10 mouse cellular contexts compared by ENCODE assay signal in genomic region chr7:135495303-135495702, GRCm38 (mm10). TPM values are rescaled to one million over a fixed set of nuclear protein-coding genes. Genes with fewer than 3 reads are reported as not detected.
DNase-seq lines count a peak whose midpoint lies in the region; ATAC-seq and TF ChIP-seq lines count a peak whose summit lies in the region.
"Had no signal": no experiment of that assay in that cellular context is flagged by ENCODE, and none has a peak within 500 bp of the region (broad histone marks: within the 10 kb centered on the region; RNA-seq: fewer than 3 reads in every experiment).

No protein-coding gene starts in this region.

- no peak for TF ChIP-seq EP300 in liver, postnatal 0 days (IDR thresholded peaks at IDR 0.05; ENCODE audit: low read depth)

- H3K4me1 ChIP-seq in cerebellum, adult 2 months (ENCODE audit: control insufficient read depth, insufficient read depth, low read length) = no peaks in the 10 kb centered on the region
- H3K4me1 ChIP-seq in liver, postnatal 0 days (ENCODE audit: insufficient read depth) = no peaks in the 10 kb centered on the region

- peak; percentile 53 for TF ChIP-seq CTCF in cerebellum, adult 2 months (IDR thresholded peaks at IDR 0.05; ENCODE audit: borderline replicate concordance, insufficient read depth, low read depth, low read length)
- TF ChIP-seq CTCF in left cerebral cortex, adult 2 months (IDR thresholded peaks at IDR 0.05) = peak; percentile 68
- TF ChIP-seq CTCF in liver, postnatal 0 days (IDR thresholded peaks at IDR 0.05; ENCODE audit: low read depth) = peak; percentile 63

- no peak overlapping the region for H3K4me2 ChIP-seq in liver, postnatal 0 days (ENCODE audit: low read depth, low read length)

- no peaks in the 10 kb centered on the region; the same call in 1 of the 2 replicates for H3K9me3 ChIP-seq in liver, postnatal 0 days (ENCODE audit: low read length)

- WGBS in cerebellum, adult 2 months = 60% methylated on average over 3 of the region's 3 CpGs
- 35% methylated on average over 3 of the region's 3 CpGs for WGBS in liver, postnatal 0 days (ENCODE audit: insufficient replicate concordance)

- no peaks in the 10 kb centered on the region for H3K27me3 ChIP-seq in cerebellum, adult 2 months (ENCODE audit: control insufficient read depth, insufficient read depth, low read length)
- H3K27me3 ChIP-seq in liver, postnatal 0 days (ENCODE audit: insufficient read depth, low read length) = no peaks in the 10 kb centered on the region

- H3K36me3 ChIP-seq in liver, postnatal 0 days (replicated peaks; ENCODE audit: insufficient read depth, low read length) = no peaks in the 10 kb centered on the region

- peak; percentile 18 for DNase-seq in cerebellum, adult 2 months
- no peak for DNase-seq in cerebellum, postnatal 36 days
- peak in 1 of 2 experiments; percentile 29 for DNase-seq in left cerebral cortex, adult 2 months (ENCODE audit: extremely low spot score in 1 of 2, low spot score in 2 of 2)
- no peak for DNase-seq in left cerebral cortex, postnatal 36 days (ENCODE audit: low spot score in 2 of 2)
- DNase-seq in adrenal gland, postnatal 36 days = peak; percentile 52 to 73
- DNase-seq in liver, postnatal 0 days = no peak
- no peak for DNase-seq in yolk sac, embryonic 10.5 days (ENCODE audit: low spot score)

- H3K4me3 ChIP-seq in cerebellum, adult 2 months (replicated peaks; ENCODE audit: insufficient read depth, low read depth, low read length) = no peak overlapping the region
- H3K4me3 ChIP-seq in left cerebral cortex, adult 2 months = no peak overlapping the region
- H3K4me3 ChIP-seq in liver, postnatal 0 days (ENCODE audit: low read depth, low read length) = no peak overlapping the region

- H3K27ac ChIP-seq in cerebellum, adult 2 months (ENCODE audit: insufficient read depth, low read length) = no peak overlapping the region
- no peak overlapping the region for H3K27ac ChIP-seq in left cerebral cortex, adult 2 months
- H3K27ac ChIP-seq in liver, postnatal 0 days (ENCODE audit: low read depth) = no peak overlapping the region

- ATAC-seq in liver, postnatal 0 days = no peak
- ATAC-seq in erythroid progenitor cell, adult 5-6 weeks (replicated peaks; ENCODE audit: low FRiP score, poor library complexity, severe bottlenecking) = no peak

- H3K9ac ChIP-seq in liver, postnatal 0 days (replicated peaks) = no peak overlapping the region

- intact Hi-C loops in left cerebral cortex, adult 2 months (cut with DNase I) = loop anchor here (2.0 to 5.0 kb wide), 4 partner anchors 41 to 242 kb away; partner anchors contain the start of gene Ptpre
- intact Hi-C loops in left cerebral cortex, postnatal 36 days (cut with DNase I) = no loop called here

- TF ChIP-seq POLR2A in cerebellum, adult 2 months (IDR thresholded peaks at IDR 0.05; ENCODE audit: borderline replicate concordance, insufficient read depth, low read length) = no peak

RNA-seq across cellular contexts. Expression of gene Clrn3, which starts 33.2 kb away (rescaled TPM):
- not detected in 2 replicates for polyA plus RNA-seq in cerebellum, adult 2 months (2012; rRNA removed)
- total RNA-seq in left cerebral cortex, adult 2 months (2021) = not detected
- total RNA-seq in left cerebral cortex, postnatal 36 days (2021) = not detected
- not detected for total RNA-seq in adrenal gland, postnatal 36 days (2021)
- not detected in 2 replicates for polyA plus RNA-seq in liver, postnatal 0 days (2015; fragmentation: Nextera tagmentation; extraction: Ambion mirVana)
- total RNA-seq in erythroid progenitor cell, adult 5-6 weeks (2015; ENCODE audit: low replicate concordance) = not detected in 2 replicates
- total RNA-seq in erythroid progenitor cell, adult 5-6 weeks (2017; ENCODE audit: low replicate concordance) = not detected in 2 replicates
- total RNA-seq: heart, adult 18-20 months had no signal
- polyA plus RNA-seq: spleen, adult 2 months had no signal

RNA-seq across cellular contexts. Expression of gene Ptpre, which starts 42.0 kb away (rescaled TPM):
- polyA plus RNA-seq in cerebellum, adult 2 months (2012; rRNA removed) = 20.8 and 21.2 TPM in 2 replicates
- 10 to 100 TPM; 23.5 to 28.0 TPM for total RNA-seq in left cerebral cortex, adult 2 months (2021)
- total RNA-seq in left cerebral cortex, postnatal 36 days (2021) = 10 to 100 TPM; 23.1 to 28.7 TPM
- 1 to 10 TPM; 5.0 to 7.4 TPM for total RNA-seq in adrenal gland, postnatal 36 days (2021)
- 3.5 and 3.9 TPM in 2 replicates for polyA plus RNA-seq in liver, postnatal 0 days (2015; fragmentation: Nextera tagmentation; extraction: Ambion mirVana)
- 10.8 and 13.0 TPM in 2 replicates for total RNA-seq in erythroid progenitor cell, adult 5-6 weeks (2015; ENCODE audit: low replicate concordance)
- total RNA-seq in erythroid progenitor cell, adult 5-6 weeks (2017; ENCODE audit: low replicate concordance) = 6.1 and 6.3 TPM in 2 replicates

Comparison
In these comparisons a context has a peak if more than half of its experiments do, and no peak if none do; other contexts are left out.
1. DNase-seq: peak in cerebellum, adult 2 months (2 of 2) and adrenal gland, postnatal 36 days (2 of 2); none in cerebellum, postnatal 36 days (0 of 2), left cerebral cortex, postnatal 36 days (0 of 2), liver, postnatal 0 days (single experiment) and yolk sac, embryonic 10.5 days (single experiment).
2. Peak in every context shown above with its lines, with median percentiles within 50 percentile points of each other: CTCF ChIP-seq.